Mouse (Mus musculus) neutrophil, adult 5-6 weeks (primary cell): ENCODE results near the gene Arsg. TPM values are rescaled to one million over a fixed set of nuclear protein-coding genes. Genes with fewer than 3 reads are reported as not detected.

ENCODE experiments used
- ATAC-seq: fragments of 151-379, 151-347 bp; 2 replicates; pipeline ENCODE4 v1.8.0; 2017; ENCODE audit warnings: mild to moderate bottlenecking, moderate TSS enrichment; ENCODE audit not compliant: insufficient number of reproducible peaks, poor library complexity, low FRiP score, severe bottlenecking; ENCODE audit errors: extremely low read depth
- total RNA-seq: library from RNA; stranded (forward); fragments of 200-1000 nt; gene quantifications from 2 replicates; pipeline ENCODE4 v1.2.3, GENCODE M21; 2017

The Arsg gene
- total RNA-seq, 1 experiment from 2014 or later = 21.5 TPM

GRCm38 (mm10) chr11:109564466-109565214 lies 91.5 kb downstream of the Arsg start:
- no peak for ATAC-seq

- ATAC-seq = no peak
Observed at GRCm38 (mm10) chr11:109569007-109569618, 95.9 kb downstream of the Arsg start.

DNA sequence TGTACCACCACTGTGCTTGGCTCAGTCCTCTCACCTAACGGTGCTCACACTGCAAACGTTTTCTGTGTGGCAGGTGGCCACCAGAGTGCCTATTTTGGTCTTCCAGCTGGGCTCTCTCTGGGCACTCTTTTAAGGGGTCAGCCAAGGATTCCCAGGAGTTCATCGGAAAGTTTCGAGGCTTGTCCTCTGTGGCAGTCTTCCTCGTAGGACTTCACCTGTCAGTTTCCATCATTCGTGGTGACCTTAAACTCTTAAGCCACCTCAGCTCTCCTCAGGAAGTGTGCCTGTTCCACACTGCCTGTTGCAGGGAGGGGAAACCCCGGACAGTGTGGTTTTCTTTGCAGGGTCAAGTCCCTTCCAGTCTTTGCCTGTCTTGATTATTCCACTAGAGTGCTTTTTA lies 96.6 kb downstream of the Arsg start:
- ATAC-seq = no peak

DNA sequence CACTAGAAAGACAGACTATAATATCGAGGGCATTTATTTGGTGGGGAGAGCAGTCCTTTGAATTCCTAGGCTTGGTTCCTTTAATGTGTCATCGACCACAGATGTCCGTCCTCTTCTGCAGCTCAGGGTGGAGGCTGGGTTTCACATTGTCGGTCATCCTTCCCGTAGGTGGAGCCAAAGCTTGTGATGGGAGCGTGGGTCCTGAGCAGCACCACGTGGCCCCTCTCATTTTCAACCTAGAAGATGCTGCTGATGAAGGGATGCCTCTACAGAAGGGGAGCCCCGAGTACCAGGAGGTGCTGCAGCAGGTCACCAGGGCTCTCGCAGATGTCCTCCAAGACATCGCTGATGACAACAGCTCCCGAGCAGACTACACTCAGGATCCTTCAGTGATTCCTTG lies 98.9 kb downstream of the Arsg start:
- ATAC-seq = no peak

GRCm38 (mm10) chr11:109574604-109575003 lies 101.4 kb downstream of the Arsg start:
- no peak for ATAC-seq

DNA sequence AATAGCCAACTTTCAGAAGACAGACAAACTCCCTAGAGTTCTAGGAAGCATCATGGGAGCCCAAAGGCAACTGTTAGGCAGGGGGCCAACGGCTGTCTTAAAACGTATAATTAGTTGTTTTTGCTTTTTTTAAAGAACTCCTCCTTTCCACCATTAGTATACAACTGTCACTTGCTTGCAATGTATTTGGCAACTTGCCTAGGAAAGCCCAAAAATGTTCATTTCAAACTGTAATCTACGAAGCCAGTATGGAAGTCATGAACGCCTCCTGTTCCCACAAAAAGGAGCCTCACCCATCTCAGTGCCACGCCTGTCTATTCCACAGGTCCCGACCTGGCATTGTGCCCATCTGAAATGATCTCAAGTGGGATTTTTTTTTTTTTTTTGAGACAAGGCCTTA lies 102.7 kb downstream of the Arsg start:
- ATAC-seq = no peak

- no peak for ATAC-seq
Observed at GRCm38 (mm10) chr11:109578536-109578935, 105.4 kb downstream of the Arsg start.

DNA sequence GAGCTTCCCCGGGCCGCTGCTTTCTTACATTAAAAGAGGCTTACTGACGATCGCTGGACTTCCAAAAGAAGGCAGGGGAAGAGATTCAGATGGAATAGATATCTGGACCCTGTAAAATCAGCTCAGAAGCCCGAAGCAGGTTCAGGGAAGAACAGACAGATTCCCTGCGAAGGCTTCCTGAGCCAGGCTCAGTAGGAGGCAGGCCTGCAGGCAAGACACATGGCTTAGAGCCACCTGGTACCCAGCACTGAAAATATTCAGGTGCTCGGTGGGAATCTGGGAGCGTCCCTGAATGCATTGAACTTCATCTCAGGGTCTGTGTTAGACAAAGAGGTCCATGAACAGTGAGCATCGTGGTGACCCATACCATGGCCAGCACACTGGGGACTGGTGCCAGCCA lies 106.8 kb downstream of the Arsg start:
- ATAC-seq = no peak

DNA sequence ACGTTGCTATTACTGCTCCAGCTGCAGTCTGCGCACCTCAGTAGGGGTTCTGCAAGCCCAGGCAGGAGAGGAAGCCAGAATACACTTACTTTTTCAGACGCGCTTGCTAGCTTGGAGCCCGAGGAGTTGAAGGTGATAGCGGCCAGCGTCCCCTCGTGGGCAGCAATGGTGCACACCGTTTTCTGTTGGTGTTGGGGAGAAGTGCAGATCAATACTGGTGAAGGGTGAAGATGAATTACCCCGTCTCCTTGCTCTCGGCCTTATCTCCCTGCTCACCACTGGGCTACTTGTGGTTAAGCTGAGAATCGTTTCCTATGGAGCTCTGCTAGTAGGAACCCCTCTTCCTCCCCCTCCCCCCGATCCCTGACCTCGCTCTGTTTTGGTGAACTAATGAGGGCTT lies 110.8 kb downstream of the Arsg start:
- ATAC-seq = no peak

GRCm38 (mm10) chr11:109584843-109585713 lies 111.9 kb downstream of the Arsg start:
- ATAC-seq = peak; percentile 92

- ATAC-seq = no peak
Observed at GRCm38 (mm10) chr11:109586424-109586823, 113.2 kb downstream of the Arsg start.

DNA sequence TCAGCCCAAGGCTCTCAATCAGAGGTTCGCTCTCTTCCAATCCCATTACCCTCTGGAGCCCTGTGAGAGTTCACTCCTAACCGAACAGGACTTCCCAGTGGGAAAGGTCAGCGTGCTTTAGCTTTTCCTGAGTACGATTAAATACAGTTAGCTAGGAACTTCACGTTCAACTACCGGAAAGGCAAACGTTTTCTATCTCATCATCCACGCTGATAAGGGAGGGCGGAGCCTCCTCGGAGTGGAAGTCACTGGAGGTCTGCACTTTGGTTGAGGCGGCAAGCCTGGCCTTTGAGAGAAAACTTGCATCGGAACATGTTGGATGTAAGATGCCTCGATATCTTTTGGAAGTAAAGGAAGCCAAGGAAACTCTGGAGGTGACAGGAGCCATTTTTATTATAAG lies 113.8 kb downstream of the Arsg start:
- no peak for ATAC-seq

DNA sequence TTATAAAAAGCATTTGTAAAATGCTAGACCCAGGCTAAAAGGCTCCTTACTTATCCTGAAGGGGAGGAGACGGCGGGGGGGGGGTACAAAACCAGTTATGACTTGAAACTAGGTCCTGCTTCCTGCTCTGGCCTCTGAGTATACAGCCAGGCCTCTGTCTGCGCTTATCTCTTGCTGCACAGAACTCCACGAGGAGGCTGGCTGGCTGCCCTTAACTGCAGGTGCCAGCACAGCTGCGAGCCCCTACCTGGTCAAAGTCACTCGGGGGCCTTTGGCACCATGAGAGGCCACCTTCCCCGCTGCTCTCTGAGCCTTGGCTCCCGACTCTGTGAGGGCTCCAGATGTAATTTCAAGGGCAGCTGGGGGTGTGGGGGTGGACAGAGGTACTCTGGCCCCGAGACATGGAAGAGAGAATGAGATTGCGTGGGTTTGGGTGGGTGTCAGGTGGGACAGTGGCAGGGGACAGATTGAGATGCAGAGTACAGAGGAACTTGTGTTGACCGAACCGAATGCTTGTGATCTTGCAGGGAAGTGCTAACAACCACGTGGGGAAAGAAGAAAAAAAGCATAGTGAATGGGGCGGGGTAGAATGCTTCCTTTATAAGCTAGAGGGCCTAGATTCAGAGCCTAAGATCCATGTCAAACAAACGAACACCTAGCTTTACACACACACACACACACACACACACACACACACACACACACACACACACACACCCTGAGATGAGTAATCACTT lies 114.6 kb downstream of the Arsg start:
- ATAC-seq = no peak

DNA sequence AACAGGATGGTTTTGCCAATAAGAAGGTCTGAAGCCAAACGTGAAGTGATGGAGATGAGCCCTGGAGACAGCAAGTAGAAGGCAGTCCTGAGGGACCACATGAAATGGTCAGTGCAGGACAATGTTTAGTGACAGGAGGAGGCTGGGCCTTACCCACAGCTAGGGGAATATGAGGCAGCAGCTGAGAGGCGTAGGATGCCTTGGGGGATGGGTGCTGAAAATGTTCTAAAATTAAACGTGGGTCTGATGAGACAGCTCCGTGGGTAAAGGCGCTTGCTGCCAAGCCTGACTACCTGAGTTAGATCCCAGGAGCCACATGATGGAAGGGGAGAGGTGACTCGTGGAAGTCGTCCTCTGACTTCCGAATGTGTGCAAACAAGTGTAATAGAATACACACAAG lies 116.8 kb downstream of the Arsg start:
- no peak for ATAC-seq

- ATAC-seq = peak; percentile 23
Observed at GRCm38 (mm10) chr11:109591511-109591910, 118.3 kb downstream of the Arsg start.

GRCm38 (mm10) chr11:109593200-109593981 lies 120.2 kb downstream of the Arsg start:
- ATAC-seq = no peak

- ATAC-seq = no peak
Observed at GRCm38 (mm10) chr11:109594761-109595160, 121.6 kb downstream of the Arsg start.

DNA sequence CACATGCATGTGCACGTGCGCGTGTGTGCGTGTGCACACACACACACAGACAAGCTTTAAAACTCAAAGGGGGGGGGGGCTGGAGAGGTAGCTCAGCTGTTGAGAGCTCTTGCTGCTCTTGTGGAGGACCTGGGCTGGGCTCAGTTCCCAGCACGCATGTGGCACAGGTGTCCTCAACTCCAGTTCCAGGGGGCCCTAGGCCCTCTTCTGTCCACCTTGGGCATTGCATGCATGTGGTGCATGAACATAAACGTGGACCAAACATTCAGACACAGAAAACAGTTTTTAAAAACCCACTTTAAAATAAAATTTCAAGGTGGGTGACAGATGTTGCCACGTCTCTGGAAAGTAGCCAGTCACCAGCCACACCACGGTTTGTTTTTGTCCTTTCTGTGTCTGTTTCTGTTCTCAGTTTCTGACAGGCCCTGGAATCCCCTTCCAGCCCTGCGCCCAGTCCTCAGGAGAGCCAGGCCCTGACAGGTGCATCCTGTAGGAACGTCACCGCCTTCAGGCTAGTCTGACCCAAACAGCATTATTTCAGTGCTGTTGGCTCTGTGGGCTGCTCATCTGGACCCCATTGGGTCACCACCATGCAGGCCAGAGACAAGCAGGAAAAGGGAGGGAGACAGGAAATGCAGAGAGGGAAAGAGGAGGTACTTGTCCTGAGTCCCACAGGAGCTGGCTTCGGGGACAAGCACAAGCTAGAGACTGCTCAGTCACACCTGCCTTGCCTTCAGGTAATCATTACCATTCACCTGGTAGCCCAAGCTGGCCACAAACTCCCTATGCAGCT lies 125.8 kb downstream of the Arsg start:
- no peak for ATAC-seq
